Mouse (Mus musculus) stomach, postnatal 0 days (tissue): Measurements from ENCODE around the gene Dhrs7b.

ENCODE experiments used
- CTCF ChIP-seq: IDR thresholded peaks from 2 replicates; pipeline ENCODE4 v1.5.1; 2016; ENCODE audit warnings: antibody characterized with exemption, low read depth, mild to moderate bottlenecking, moderate library complexity
- EP300 ChIP-seq: optimal IDR thresholded peaks from 2 replicates; pipeline ENCODE3; 2016; ENCODE audit warnings: antibody characterized with exemption

DNA sequence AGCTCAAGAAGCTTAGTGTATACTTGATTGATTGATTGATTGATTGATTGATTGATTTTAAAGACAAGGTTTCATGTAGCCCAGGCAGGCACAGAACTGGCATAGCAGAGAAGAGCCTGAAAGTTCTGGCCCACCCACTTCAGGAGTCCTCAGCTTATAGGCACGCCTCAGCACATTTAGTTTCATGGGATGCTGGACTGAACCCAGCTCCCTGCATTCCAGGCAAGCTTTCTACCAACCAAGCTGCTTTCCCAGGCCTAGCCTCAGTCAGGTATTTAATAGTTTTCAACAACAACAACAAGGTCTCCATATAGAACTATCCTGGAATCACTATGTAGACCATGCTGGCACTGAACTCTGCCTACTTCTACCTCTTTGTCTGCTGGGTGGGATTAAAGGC is 20.9 kb upstream of the Dhrs7b start:
- TF ChIP-seq CTCF (no peak), EP300 (no peak)
